Mouse (Mus musculus) hematopoietic stem cell, adult 5-6 weeks (primary cell): ENCODE data around the gene Arhgef26. TPM values are rescaled to one million over a fixed set of nuclear protein-coding genes. Genes with fewer than 3 reads are reported as not detected.
A peak's percentile ranks its signal among the peaks of the same experiment; 100 is the strongest.

Experiments
- ATAC-seq, 2 experiments: fragments of 125-278 bp in 1 of 2; replicated peaks in 1 of 2; 2 replicates each; pipeline ENCODE4 v1.8.0; 2016 to 2017; ENCODE audit warnings: inconsistent platforms in 2 of 2, mild to moderate bottlenecking in 2 of 2, moderate number of reproducible peaks in 2 of 2, low read depth in 1 of 2, moderate TSS enrichment in 1 of 2; ENCODE audit not compliant: low FRiP score in 2 of 2, poor library complexity in 2 of 2, severe bottlenecking in 2 of 2, insufficient read depth in 1 of 2, low TSS enrichment in 1 of 2
- total RNA-seq: library from RNA; stranded (forward); fragments of 172-1452, 232-1000 nt; gene quantifications from 2 replicates; pipeline ENCODE4 v1.2.3, GENCODE M21; 2017

Gene Arhgef26
- total RNA-seq = 0.06 TPM in 1 of 2 replicates, not detected in the other

DNA sequence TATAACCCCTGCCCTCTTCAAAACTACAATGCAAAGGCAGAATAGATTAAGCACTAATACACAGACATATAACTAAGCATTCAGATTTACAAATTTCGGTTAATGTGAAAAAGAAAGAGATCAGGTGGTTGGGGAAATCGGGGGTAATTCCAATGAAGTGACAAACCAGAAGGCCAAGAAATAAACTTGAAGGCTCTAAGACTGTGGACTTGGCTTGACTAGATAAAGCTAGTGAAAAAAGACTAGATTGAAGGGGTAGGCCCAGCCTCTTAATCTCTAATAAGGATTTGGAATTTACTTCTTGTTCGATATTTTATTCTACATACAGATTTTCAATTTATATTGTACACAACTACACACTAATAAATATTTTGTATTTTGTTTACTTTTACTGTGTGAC is at the start of gene Arhgef26:
TSS of gene Arhgef26 (plus strand) at position 301 of the 400 bp plus-strand sequence.
- no peak for ATAC-seq

DNA sequence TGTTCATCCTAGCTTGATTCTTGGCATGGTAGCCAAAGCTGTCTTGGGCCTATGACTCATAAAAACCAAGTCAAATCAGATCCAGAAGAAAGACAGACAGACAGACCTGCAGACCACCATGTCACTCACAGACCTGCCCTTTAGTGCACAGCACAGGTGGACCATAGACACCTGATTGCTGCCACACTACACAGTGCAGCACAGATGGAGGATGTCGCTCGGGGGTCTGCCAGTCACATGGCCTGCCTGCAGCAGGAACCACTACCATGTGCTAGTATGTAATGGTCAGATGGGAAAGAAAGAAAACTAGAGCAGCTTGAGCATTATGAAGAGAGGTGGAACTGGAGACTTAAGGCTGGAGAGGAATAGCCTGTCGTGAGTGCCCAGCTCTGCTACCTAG is 27.7 kb upstream of the Arhgef26 start:
- ATAC-seq = no peak

DNA sequence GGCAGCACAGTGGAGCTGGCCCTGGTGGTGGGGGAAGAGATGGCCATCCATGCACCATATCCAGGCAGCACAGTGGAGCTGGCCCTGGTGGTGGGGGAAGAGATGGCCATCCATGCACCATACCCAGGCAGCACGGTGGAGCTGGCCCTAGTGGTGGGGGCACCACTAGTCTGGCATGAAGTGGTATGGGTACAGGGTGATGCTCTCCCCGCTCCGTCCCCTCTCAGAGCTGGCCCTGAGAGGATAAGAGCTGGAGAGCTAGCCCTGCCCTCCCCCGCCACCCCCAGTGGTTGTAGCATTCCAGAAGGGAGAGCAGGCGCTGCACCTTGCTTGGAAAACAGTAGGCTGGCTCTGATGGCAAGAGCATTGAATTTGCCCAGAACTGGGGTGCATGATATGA is 26.9 kb upstream of the Arhgef26 start:
- no peak for ATAC-seq

DNA sequence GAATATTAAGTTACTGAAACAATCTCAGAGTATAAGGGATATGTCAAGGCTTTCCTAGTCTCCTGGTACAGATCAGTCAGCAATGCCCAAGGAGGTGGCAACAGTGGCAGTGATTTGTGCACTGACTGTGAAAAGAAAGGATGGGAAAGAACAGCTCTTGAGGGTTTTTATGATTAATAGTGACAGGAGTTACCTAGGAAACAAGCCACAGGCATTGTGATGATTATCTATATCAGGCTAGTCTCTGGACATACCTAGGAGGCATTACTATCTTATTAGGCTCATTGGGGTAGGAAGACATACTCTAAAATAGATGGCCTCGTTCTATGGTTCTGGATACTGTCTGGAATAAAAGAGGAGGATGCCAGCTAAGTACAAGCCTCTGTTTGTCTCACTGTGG is 13.4 kb upstream of the Arhgef26 start:
- no peak for ATAC-seq

DNA sequence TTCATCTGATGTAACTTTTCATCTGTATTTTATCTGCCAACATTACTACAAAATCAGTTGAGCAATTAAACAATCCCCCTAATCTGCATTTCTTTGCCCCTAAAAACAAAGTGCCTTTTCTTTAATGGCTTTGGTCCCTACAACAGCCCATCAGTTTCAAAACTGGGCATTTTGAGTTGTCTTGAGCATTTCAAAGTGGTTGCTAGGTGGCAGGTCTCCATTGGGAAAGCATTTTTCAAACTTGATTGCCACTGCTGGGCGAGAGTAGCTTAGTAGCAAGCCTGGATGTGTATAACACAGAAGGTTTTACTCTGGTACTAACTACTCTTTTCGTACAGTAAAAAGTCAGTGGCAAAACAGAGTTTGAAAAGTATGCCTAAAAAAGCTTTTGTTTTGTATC is 10.2 kb upstream of the Arhgef26 start:
- no peak for ATAC-seq

DNA sequence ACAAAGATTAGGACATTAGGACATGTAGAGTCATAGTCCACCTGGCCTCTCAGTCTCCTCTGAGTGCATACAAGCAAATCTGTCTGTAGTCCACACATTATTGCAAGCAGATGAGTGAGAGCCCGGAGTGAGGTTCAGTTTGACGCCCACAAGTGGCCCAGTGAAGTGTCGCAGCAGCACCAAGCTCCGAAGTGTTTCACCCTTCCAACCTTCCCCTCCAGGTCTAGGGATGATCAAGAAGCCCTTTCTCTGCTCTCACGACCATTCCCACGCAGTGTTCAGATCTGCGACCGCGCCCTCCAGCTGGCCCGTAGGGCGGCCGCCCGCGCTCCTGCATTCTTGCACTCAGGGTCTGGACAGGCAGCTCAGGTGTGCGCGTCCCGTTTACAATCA is 313 bp downstream of the Arhgef26 start:
- ATAC-seq = 0 out of 4 replicates have a peak, but pooled peaks of 1 of the 2 experiments have one; percentile 11

DNA sequence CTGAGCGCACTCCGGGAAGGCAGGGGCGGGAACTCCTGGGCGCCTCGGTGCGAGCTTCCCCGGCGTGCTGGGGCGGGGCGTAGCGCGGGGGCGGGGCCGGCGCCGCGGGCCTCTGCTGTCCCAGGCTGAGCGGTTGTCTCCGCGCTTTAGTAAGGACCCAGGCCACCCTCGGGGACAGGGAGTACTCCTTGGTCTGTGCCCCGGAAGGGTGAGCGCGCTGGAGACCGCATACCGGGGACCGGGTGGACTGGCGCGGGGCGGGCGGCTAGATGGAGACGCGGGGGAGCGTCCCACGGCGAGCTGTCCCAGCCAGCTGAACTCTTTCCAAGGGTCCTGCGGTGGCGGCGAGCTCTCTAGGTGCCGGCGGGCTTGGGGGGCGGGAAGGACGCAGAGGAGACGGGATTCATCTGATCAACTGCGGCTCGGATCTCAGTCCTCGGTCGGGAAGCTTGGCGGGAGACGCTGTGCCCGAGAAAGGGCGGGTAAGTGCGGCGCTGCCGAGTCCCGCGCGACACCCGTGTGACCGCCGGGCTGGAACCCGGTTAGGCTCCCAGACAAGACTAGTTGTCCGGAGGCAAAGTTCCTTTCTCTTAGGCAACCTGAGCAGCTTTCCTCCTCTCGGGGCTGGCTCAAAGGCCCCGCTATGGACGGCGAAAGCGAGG is 841 bp downstream of the Arhgef26 start:
- peak; percentile 61 to 69 for ATAC-seq

DNA sequence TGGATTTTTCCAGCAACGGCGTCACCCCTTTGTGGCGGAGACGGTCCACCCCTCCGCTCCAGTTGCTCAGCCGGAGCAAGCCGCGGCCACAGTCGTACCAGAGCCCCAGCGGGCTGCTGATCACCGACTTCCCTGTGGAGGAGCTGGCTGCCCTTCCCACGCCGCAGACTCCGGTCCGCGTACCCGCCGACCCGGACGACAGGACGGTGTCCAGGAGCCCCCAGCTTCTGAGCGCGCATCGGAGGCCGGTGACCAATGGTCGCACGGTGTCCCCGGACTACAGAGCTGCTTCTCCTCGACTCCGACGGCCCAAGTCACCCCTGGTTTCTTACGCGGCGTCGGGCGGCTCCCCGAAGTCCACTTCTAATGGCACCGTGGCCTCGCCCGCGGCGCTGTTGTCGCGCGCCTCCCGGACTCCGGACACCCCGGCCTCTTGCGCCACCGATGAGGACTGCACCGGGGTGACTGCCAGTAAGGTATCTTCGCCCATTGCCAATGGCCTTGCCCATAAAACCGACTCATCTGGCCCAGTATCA is 1.4 kb downstream of the Arhgef26 start:
- peak; percentile 59 to 63 for ATAC-seq

DNA sequence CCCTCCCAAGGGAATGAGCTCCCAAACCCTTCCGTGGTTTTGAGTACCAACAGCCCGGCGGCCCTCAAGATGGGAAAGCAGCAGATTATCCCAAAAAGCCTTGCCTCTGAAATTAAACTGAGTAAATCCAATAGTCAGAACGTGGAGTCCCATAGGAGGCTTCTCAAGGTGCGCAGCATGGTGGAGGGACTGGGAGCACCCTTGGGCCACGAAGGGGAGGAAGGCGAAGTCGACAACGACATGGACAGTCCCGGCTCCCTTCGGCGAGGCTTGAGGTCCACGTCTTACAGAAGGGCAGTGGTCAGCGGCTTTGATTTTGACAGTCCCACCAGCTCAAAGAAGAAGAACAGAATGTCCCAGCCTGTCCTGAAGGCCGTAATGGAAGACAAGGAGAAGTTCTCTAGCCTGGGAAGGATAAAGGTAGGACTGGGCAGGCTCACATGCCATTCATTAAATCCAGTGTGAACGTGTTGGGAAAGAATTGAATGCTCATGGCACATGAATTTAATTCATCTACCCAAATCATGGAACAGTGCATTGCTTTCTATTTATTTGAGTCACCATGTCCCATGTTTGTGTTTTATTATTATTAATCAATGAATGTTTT is 2.1 kb downstream of the Arhgef26 start:
- no peak for ATAC-seq

DNA sequence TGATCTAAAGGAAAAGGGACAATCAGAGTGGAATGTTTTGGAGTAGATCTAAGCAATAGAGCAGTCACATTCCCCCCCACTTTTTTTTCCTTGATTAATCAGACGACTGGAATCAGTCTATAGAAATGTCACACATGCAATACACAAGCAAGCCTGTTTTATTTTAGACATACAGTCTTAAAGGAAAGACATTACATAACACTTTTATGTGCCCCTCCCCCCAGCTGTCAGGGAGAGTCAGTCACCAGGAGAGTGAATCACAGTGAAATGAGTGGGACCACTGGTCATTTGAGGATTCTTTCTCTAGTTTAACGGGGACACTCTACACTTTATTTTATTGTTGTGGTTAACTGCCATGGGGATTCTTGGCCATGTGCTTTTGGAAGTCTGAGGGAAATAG is 2.7 kb downstream of the Arhgef26 start:
- no peak for ATAC-seq

DNA sequence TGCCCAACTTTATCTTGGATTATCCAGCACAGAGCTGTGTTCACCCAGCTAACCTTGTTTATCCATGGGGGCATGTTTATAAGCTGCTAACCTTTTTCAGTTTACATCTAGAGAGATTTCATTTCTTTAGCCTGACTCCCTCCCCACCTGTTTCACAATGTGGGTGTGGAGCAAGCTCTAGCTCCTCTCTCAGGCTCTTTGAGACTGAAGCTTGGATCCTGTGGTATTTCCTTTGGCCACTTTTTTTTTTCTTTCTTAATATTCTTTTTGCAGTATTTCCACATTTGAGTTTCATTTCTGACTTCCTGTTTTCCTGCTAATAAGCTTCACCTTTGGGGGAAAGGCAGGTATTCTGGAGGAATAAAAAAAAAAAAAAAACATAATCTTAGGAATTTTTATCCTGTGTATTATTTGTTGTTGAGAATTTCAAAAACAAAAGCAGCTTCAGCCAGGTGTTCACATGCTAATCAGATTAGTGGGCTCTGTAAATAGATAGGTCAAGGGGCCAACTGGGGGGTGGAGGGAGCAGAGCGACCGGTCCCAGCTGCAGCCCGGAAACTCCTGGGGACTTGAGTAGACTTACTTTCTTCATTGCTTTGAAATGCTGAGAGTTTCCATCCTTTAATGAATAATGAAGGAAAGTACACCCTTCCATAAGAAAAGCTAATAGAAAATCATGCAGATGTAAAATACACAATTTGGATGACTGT is 3.5 kb downstream of the Arhgef26 start:
- no peak for ATAC-seq

DNA sequence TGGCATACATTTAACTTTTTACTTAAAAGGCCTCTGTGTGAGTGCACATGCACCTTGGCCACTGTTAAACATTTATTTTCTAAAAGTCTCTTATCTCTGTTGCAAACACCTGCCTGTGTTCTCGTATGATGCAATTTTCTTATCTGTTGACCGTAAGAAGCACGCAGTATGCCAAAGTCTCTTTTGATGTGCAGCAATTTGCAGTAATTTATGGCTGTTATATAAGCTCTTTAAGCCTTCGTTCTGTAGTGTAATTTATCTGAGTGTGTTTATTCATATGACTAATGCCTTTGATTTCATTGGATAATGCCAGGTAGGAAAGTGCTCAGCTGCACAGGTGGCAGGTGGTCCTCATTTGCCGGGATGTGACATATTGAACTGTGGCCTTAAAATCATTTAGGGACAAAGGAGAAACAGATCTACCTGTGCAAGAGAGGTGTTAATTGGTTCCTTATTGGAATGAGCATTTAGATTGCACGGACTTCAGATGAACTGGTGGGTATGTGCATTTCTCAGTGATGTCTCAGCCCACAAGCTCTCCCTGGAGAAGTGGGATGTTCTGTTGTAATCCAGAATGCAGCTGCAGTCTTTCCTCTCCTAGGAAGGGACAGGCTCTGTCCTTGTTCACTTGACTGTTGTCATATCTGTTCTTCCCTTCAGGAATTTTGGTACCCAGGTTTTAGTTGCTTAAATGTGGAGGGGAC is 10.5 kb downstream of the Arhgef26 start:
- no peak for ATAC-seq

DNA sequence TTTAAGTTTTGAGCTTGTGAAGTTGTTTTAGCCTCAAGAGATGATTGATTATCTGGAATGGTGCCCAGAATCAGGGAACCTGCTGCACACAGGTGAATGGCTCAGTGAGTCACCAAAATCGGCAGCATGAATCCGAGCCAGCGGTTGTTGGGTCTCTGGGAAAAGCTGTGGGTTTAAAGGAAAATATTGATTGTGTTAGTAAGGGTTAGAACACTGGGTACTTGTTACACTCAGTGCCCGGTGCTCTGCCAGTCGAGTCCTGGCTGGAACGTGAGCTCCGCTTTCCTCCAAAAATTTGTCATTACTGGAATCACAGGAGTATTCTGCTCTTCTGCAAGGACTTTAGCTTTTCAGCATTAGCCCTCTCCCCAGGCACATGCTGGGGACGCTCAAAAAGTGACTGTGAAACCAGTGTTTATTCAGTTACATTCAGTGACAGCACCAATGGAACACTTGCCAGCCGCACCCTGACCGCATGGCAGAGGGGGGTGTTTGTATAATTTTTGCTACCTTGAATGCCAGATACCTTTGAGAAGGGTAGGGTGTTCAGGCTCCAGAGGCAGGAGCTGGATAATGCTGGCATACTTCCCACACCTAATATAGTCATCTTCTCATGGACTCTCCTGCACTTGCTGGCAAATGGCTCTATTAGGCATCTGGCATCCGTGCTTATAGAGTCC is 11.2 kb downstream of the Arhgef26 start:
- no peak for ATAC-seq

DNA sequence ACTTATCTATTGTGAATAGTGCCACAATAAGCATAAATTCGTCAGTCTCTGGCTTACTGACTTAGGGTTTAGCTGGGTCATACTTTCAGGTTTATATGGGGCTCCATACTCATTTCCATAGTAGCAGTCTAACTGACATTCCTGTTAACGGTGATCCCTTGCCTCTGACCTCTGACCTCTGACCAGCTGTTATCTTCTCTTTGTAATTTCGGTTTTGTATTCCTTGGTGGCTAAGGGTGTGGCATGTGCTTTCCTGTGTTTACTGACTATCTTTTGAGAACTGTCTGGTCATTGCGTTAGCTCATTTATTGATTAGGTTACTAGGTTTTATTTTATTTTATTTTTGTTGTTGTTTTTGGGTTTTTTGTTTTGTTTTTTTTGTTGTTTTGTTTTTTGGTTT is 13.9 kb downstream of the Arhgef26 start:
- ATAC-seq = no peak

DNA sequence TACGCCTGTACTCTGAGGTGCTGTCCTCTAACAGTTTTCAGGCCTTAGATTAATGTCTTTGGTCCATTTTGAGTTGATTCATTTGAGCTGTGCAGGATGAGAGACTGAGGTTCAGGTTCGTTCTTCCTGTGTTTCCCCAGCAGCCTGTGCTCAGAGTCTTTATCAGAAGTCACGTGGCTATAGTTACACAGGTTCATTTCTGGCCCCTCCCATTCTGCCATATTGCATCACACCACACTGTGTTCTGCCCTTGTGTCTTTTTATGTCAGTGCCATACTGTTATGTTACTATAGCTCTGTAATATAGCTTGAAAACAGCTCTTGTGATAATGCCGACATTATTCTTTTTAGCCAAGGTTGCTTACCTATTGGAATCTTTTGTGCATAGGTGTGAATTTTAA is 14.7 kb downstream of the Arhgef26 start:
- no peak for ATAC-seq

DNA sequence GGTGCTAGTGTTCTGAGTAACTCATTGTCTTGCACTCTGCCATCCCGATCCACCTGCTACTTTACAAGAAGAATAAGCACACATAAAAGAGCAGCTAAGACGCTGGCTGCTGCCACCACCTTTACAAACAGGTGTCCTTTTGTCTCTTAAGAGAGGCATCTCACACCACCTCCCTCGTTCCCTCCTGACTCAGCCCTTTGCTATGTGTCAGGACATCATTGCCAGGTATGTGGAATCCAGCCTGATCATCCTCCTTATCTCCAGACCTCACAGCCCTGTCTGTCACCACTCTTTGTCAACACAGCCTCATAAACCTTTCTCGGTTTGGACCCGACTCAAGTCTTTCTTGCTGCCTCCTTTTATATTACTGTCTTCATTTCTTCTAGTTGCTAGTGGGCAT is 29.7 kb downstream of the Arhgef26 start:
- ATAC-seq = no peak

DNA sequence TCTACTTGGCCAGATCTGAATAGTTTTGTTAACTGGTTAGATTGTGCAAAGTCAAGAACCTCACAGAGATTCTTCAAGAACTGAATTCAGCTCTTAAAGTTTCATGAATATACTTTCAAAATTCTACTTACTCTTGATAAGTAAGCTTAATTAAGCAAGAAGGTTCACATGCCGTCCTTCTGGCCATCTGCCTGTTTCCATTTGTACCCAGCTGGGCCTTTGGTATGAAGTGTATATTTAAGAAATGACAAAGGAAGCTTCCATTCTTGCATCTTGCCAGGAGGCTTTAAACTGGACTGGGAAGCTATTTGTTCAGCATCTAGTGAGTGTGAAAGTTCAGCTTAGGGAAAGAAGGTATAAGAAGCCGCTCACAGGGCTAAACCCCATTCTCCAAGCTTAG is 34.7 kb downstream of the Arhgef26 start:
- no peak for ATAC-seq
